ENCODE assay signal across 15 mouse cellular contexts in genomic region chr12:13076699-13077287, GRCm38 (mm10).
DNase-seq lines count a peak whose midpoint lies in the region; ATAC-seq and TF ChIP-seq lines count a peak whose summit lies in the region.
"Had no signal": no experiment of that assay in that cellular context is flagged by ENCODE, and none has a peak within 500 bp of the region (broad histone marks: within the 10 kb centered on the region; RNA-seq: fewer than 3 reads in every experiment).

No protein-coding gene starts in this region.

- H3K9me3 ChIP-seq in hindbrain, embryonic 13.5 days = no peaks in the 10 kb centered on the region
- H3K9me3 ChIP-seq in hindbrain, embryonic 11.5 days (ENCODE audit: control insufficient read depth, low read length) = no peaks in the 10 kb centered on the region
- no peaks in the 10 kb centered on the region for H3K9me3 ChIP-seq in hindbrain, embryonic 16.5 days (ENCODE audit: control insufficient read depth, low read length)
- H3K9me3 ChIP-seq: midbrain, embryonic 13.5 days had no signal

- H3K4me3 ChIP-seq in hindbrain, embryonic 13.5 days = no peak overlapping the region
- H3K4me3 ChIP-seq in hindbrain, embryonic 11.5 days (ENCODE audit: low read depth, low read length) = no peak overlapping the region
- no peak overlapping the region for H3K4me3 ChIP-seq in hindbrain, embryonic 16.5 days (ENCODE audit: low read length)
- H3K4me3 ChIP-seq in gastrocnemius, adult 2 months = no peak overlapping the region
- H3K4me3 ChIP-seq: midbrain, embryonic 13.5 days had no signal

- no peaks in the 10 kb centered on the region for H3K36me3 ChIP-seq in hindbrain, embryonic 13.5 days
- H3K36me3 ChIP-seq in hindbrain, embryonic 11.5 days (ENCODE audit: control insufficient read depth, insufficient read depth, low read length) = no peaks in the 10 kb centered on the region
- no peaks in the 10 kb centered on the region for H3K36me3 ChIP-seq in hindbrain, embryonic 16.5 days (ENCODE audit: control insufficient read depth, insufficient read depth, low read length)
- H3K36me3 ChIP-seq: midbrain, embryonic 13.5 days had no signal

- no peaks in the 10 kb centered on the region for H3K4me1 ChIP-seq in hindbrain, embryonic 13.5 days (replicated peaks)
- H3K4me1 ChIP-seq in hindbrain, embryonic 11.5 days (replicated peaks; ENCODE audit: control insufficient read depth, insufficient read depth, low read length) = no peaks in the 10 kb centered on the region
- no peaks in the 10 kb centered on the region for H3K4me1 ChIP-seq in hindbrain, embryonic 16.5 days (ENCODE audit: control insufficient read depth, insufficient read depth, low read depth, low read length)
- H3K4me1 ChIP-seq: midbrain, embryonic 13.5 days had no signal

- no peaks in the 10 kb centered on the region for H3K27me3 ChIP-seq in hindbrain, embryonic 13.5 days
- H3K27me3 ChIP-seq in hindbrain, embryonic 11.5 days (ENCODE audit: control insufficient read depth, insufficient read depth, low read length) = no peaks in the 10 kb centered on the region
- no peaks in the 10 kb centered on the region for H3K27me3 ChIP-seq in hindbrain, embryonic 16.5 days (replicated peaks; ENCODE audit: control insufficient read depth, insufficient read depth, low read length)
- H3K27me3 ChIP-seq: midbrain, embryonic 13.5 days had no signal

- no peak for DNase-seq in hindbrain, embryonic 11.5 days (ENCODE audit: low spot score)
- peak; percentile 36 for DNase-seq in 3T3-L1 (ENCODE audit: low read depth, low spot score)
- DNase-seq in Muller cell, postnatal 12 days (ENCODE audit: inconsistent ontology term) = peak; percentile 36
- DNase-seq in gastrocnemius, adult 2 months = no peak
- DNase-seq in thymus, postnatal 36 days = no peak
- DNase-seq: adrenal gland, postnatal 36 days; cerebellum, adult 9-11 months; embryo, embryonic 11 days; kidney, adult 8-10 months; liver, postnatal 0 days; lung, postnatal 4 days had no signal

- no peak overlapping the region for H3K27ac ChIP-seq in hindbrain, embryonic 13.5 days
- no peak overlapping the region for H3K27ac ChIP-seq in hindbrain, embryonic 11.5 days (ENCODE audit: low read depth, low read length)
- no peak overlapping the region for H3K27ac ChIP-seq in hindbrain, embryonic 16.5 days (ENCODE audit: low read depth, low read length)
- H3K27ac ChIP-seq in gastrocnemius, adult 2 months = no peak overlapping the region
- H3K27ac ChIP-seq: midbrain, embryonic 13.5 days had no signal

- no peak overlapping the region for H3K9ac ChIP-seq in hindbrain, embryonic 13.5 days
- no peak overlapping the region for H3K9ac ChIP-seq in hindbrain, embryonic 11.5 days (ENCODE audit: low read depth, low read length)
- H3K9ac ChIP-seq in hindbrain, embryonic 16.5 days (ENCODE audit: low read depth, low read length) = no peak overlapping the region
- H3K9ac ChIP-seq: liver, postnatal 0 days; midbrain, embryonic 13.5 days had no signal

- no peak overlapping the region for H3K4me2 ChIP-seq in hindbrain, embryonic 13.5 days
- H3K4me2 ChIP-seq in hindbrain, embryonic 11.5 days (replicated peaks; ENCODE audit: low read depth, low read length) = no peak overlapping the region
- no peak overlapping the region for H3K4me2 ChIP-seq in hindbrain, embryonic 16.5 days (ENCODE audit: low read length)
- H3K4me2 ChIP-seq: midbrain, embryonic 13.5 days had no signal

- no peak for TF ChIP-seq CTCF in gastrocnemius, adult 2 months (IDR thresholded peaks at IDR 0.05)

- intact Hi-C loops in gastrocnemius, adult 2 months (cut with DNase I) = no loop called here

- 0 out of 2 replicates have a peak, but pooled peaks have one; percentile 49 for ATAC-seq in hindbrain, embryonic 13.5 days (ENCODE audit: low FRiP score)
- ATAC-seq in hindbrain, embryonic 11.5 days (ENCODE audit: low FRiP score) = no peak
- peak; percentile 67 for ATAC-seq in hindbrain, embryonic 16.5 days
- ATAC-seq: CD4-positive, CD25-positive, alpha-beta regulatory T cell, adult 4 months; liver, postnatal 0 days; midbrain, embryonic 13.5 days had no signal

- 69% methylated on average over 3 of the region's 3 CpGs for WGBS in hindbrain, embryonic 13.5 days
- WGBS in hindbrain, embryonic 11.5 days = 67% methylated on average over 3 of the region's 3 CpGs
- WGBS in hindbrain, embryonic 16.5 days = 66% methylated on average over 3 of the region's 3 CpGs

Comparison
In these comparisons a context has a peak if more than half of its experiments do, and no peak if none do; other contexts are left out.
1. DNase-seq: peak in 3T3-L1 (single experiment) and Muller cell, postnatal 12 days (single experiment); none in hindbrain, embryonic 11.5 days (single experiment), gastrocnemius, adult 2 months (single experiment) and thymus, postnatal 36 days (0 of 2).